Mouse (Mus musculus) forebrain, embryonic 12.5 days (tissue): Measurements from ENCODE around the gene Col8a2. TPM values are rescaled to one million over a fixed set of nuclear protein-coding genes. Genes with fewer than 3 reads are reported as not detected.

Experiments
- ATAC-seq: fragments of 200-750 bp; cut with Nextera tagmentation; 2 replicates; pipeline ENCODE4 v1.8.0; 2017; ENCODE audit warnings: moderate TSS enrichment; ENCODE audit not compliant: low FRiP score
- H3K27ac ChIP-seq: fragments of 300-500 bp; sonication (generic); 2 replicates; pipeline ENCODE4 v1.5.1; 2016; ENCODE audit warnings: mild to moderate bottlenecking
- H3K27me3 ChIP-seq: fragments of 300-500 bp; sonication (generic); 2 replicates; pipeline ENCODE4 v1.6.1; 2016; ENCODE audit warnings: mild to moderate bottlenecking
- H3K36me3 ChIP-seq: fragments of 300-500 bp; sonication (generic); replicated peaks from 2 replicates; pipeline ENCODE4 v1.6.1; 2016; ENCODE audit warnings: mild to moderate bottlenecking
- H3K4me1 ChIP-seq: fragments of 300-500 bp; sonication (generic); 2 replicates; pipeline ENCODE4 v1.6.1; 2016
- H3K4me2 ChIP-seq: fragments of 300-500 bp; sonication (generic); 2 replicates; pipeline ENCODE4 v1.6.1; 2016; ENCODE audit warnings: mild to moderate bottlenecking, moderate library complexity
- H3K4me3 ChIP-seq: fragments of 300-500 bp; sonication (generic); replicated peaks from 2 replicates; pipeline ENCODE4 v1.5.1; 2016; ENCODE audit warnings: mild to moderate bottlenecking
- H3K9ac ChIP-seq: fragments of 300-500 bp; sonication (generic); 2 replicates; pipeline ENCODE4 v1.6.1; 2016; ENCODE audit warnings: mild to moderate bottlenecking
- H3K9me3 ChIP-seq: fragments of 300-500 bp; sonication (generic); 2 replicates; pipeline ENCODE4 v1.6.1; 2016
- WGBS: fragments of 180-500 bp; shearing (Covaris S2); methylation state at CpG from one replicate; pipeline ENCODE4 v1.1.7; 2016; 5-methylcytosine and 5-hydroxymethylcytosine counted together
- polyA plus RNA-seq: library from polyadenylated mRNA; unstranded; fragments of >200 nt; fragmentation: Nextera tagmentation; extraction: Ambion mirVana; gene quantifications from 2 replicates; pipeline ENCODE4 v1.2.1, GENCODE M21; 2016

The Col8a2 gene
- polyA plus RNA-seq, 1 experiment from 2014 or later = 22.6 TPM

DNA sequence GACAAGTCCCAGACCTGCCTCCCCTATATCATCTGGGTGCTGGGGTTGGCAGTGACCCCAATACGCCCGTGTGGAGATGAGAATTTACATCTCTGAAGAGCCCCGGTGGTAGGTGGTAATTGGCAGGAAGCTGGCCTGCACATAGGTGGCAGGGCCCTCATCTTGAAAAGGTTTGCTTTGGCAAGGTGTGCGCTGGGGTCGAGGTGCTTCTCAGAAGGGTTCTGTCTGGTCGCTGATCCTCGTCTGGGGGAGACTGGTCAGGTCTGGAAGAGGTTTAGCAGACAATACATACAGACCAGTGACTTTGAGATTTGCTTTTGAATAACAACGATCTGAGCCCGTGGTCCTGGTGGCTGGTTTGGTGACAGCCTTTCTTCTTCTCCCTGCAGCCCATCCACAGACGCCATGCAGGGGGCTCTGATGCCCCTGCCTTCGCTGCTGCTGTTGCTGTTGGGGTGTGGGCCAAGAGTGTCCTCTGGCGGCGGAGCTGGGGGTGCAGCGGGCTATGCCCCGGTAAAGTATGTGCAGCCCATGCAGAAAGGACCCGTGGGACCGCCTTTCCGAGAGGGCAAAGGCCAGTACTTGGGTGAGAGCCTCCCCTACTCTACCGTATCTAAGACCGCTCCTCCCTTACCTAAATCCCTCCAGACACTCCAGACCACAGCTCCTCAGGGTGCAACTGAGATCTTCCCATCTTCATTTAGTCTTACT is 22.8 kb downstream of the Col8a2 start:
- peak overlapping the region; percentile 25 for H3K4me3 ChIP-seq
- no peak overlapping the region for H3K27ac ChIP-seq
- ATAC-seq = peak; percentile 64
- H3K9ac ChIP-seq = no peak overlapping the region; the same call in 1 of the 2 replicates
- peaks cover 8% of the 10 kb centered on the region for H3K4me1 ChIP-seq
- H3K9me3 ChIP-seq = peaks cover 4% of the 10 kb centered on the region
- WGBS = 14% methylated on average over 20 of the region's 20 CpGs
- H3K4me2 ChIP-seq = peak overlapping the region; percentile 46
- H3K36me3 ChIP-seq = no peaks in the 10 kb centered on the region
- peaks cover 12% of the 10 kb centered on the region for H3K27me3 ChIP-seq

DNA sequence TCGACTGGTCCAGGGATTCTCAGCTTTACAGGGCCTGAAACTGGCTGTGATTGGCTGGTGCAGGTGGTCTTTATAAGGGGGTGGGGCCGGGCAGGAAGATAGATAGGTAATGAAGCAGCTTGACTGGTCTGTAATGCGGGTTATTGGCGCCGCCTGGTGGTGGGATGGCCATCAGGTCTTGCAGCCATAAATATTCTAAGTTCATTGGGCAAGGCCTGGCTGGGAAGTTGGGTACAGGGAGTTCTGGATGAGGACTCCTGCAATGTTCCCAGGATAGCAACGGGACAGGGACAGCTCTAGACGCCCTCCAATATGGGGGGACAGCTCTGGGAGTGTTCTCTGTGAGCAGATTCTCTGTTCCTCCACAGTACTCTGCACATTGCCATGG is 23.3 kb downstream of the Col8a2 start:
- H3K27me3 ChIP-seq = peaks cover 11% of the 10 kb centered on the region
- H3K9ac ChIP-seq = no peak overlapping the region
- peak overlapping the region; percentile 46 for H3K4me2 ChIP-seq
- peak overlapping the region; percentile 25 for H3K4me3 ChIP-seq
- H3K9me3 ChIP-seq = peaks cover 4% of the 10 kb centered on the region
- H3K36me3 ChIP-seq = peaks cover under 1% of the 10 kb centered on the region
- 0% methylated on average over 7 of the region's 7 CpGs for WGBS
- H3K27ac ChIP-seq = no peak overlapping the region
- peaks cover 8% of the 10 kb centered on the region for H3K4me1 ChIP-seq
- peak; percentile 85 for ATAC-seq

DNA sequence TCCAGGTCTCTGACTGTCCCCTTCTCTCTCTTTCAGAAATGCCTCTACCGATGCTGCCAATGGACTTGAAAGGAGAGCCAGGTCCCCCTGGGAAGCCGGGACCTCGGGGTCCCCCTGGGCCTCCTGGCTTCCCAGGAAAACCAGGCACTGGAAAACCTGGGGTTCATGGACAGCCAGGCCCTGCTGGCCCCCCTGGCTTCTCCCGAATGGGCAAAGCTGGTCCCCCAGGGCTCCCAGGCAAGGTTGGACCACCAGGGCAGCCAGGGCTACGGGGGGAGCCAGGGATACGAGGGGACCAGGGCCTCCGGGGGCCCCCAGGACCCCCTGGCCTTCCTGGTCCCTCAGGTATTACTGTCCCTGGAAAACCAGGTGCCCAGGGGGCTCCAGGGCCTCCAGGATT is 23.8 kb downstream of the Col8a2 start:
- Histone ChIP-seq H3K4me3 (no peak overlapping the region), H3K27ac (no peak overlapping the region), H3K9ac (no peak overlapping the region), H3K4me1 (peaks cover 8% of the 10 kb centered on the region), H3K27me3 (peaks cover 11% of the 10 kb centered on the region), H3K36me3 (peaks cover 5% of the 10 kb centered on the region), H3K9me3 (peaks cover 4% of the 10 kb centered on the region), H3K4me2 (no peak overlapping the region)
- no peak for ATAC-seq
- 70% methylated on average over 7 of the region's 7 CpGs for WGBS

DNA sequence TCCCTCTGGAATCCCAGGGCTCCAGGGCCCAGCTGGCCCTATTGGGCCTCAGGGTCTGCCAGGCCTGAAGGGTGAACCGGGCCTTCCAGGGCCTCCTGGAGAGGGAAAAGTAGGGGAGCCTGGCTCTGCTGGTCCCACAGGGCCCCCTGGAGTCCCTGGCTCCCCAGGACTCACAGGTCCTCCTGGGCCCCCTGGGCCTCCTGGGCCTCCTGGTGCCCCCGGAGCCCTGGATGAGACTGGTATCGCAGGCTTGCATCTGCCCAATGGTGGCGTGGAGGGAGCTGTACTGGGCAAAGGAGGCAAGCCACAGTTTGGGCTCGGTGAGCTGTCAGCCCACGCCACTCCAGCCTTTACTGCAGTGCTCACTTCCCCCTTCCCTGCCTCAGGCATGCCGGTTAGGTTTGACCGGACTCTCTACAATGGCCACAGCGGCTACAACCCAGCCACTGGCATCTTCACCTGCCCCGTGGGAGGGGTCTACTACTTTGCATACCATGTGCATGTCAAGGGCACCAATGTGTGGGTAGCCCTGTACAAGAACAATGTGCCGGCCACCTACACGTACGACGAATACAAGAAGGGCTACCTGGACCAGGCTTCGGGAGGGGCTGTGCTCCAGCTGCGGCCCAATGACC is 25.1 kb downstream of the Col8a2 start:
- Histone ChIP-seq H3K9ac (no peak overlapping the region), H3K9me3 (no peaks in the 10 kb centered on the region), H3K27ac (no peak overlapping the region), H3K36me3 (peaks cover 18% of the 10 kb centered on the region), H3K4me1 (peaks cover 8% of the 10 kb centered on the region), H3K27me3 (peaks cover 11% of the 10 kb centered on the region), H3K4me2 (no peak overlapping the region), H3K4me3 (no peak overlapping the region)
- 89% methylated on average over 16 of the region's 16 CpGs for WGBS
- ATAC-seq = no peak

DNA sequence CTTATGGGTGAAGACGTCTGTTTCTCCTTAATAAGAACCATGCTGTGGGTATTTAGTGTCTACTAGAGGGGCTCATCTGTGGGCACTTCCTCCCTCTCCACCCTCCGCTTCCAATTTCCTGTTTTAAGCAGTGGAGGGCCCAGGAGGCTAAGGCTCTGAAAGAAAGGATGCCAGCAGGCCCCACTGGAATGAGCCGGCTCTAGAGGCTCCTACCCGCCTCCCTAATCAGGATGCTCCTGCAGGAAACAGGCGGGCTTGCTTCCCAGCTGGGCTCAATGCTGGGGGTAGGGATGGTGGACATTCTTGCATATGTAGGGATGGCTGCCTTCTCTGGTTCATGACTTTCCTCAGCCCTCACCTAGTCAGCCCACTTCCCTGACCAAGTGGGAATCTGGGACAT is 26.6 kb downstream of the Col8a2 start:
- Histone ChIP-seq H3K4me2 (no peak overlapping the region), H3K27me3 (peaks cover 11% of the 10 kb centered on the region), H3K9me3 (no peaks in the 10 kb centered on the region), H3K4me3 (no peak overlapping the region), H3K4me1 (peaks cover 8% of the 10 kb centered on the region), H3K27ac (no peak overlapping the region), H3K36me3 (peaks cover 33% of the 10 kb centered on the region), H3K9ac (no peak overlapping the region)
- no peak for ATAC-seq
- 40% methylated on average over 5 of the region's 5 CpGs for WGBS

DNA sequence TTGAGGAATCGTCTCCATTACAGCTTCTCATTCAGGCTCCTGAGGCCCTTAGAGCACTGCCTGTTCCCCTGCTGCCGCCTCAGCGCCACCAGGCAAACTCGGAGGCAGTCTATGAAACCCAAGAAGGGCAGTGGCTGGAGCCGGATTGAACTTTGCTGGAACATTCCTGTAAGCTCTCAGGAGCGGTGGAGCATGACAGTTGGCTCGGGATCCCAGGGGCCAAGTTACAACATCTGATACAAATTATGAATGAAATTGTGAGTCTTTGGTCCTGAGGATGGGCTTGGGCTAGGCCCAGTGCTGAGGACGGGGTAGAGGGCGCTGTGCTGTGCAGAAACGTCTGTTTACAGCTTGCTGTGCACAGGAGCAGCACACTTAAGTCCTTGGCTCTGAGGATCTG is 27.8 kb downstream of the Col8a2 start:
- H3K9me3 ChIP-seq = no peaks in the 10 kb centered on the region
- no peak overlapping the region for H3K4me3 ChIP-seq
- H3K36me3 ChIP-seq = peaks cover 37% of the 10 kb centered on the region
- H3K27ac ChIP-seq = 0 out of 2 replicates have a peak overlapping the region, but pooled peaks have one; percentile 36
- no peak for ATAC-seq
- WGBS = 67% methylated on average over 10 of the region's 10 CpGs
- H3K27me3 ChIP-seq = peaks cover 3% of the 10 kb centered on the region
- no peak overlapping the region for H3K9ac ChIP-seq
- H3K4me2 ChIP-seq = no peak overlapping the region
- H3K4me1 ChIP-seq = peaks cover 4% of the 10 kb centered on the region

DNA sequence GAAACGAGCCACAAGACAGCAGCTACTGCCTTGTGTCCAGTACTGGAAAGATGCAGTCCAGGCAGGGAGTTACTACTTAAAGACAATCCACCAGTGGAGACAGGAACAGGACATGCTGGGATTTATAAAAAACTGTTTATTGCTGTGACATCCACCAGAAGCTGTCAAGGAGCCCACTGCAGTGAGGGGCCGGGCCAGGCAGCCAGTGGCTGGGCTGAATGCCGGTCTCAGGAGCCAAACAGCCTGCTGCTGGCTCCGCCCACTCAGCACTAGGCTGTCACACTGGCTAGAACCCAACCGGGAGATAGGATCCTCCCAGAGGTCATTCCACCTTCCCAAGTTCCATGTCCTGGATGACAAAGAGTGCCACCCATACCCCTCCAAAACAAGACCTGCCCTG is 29.3 kb downstream of the Col8a2 start:
- no peak overlapping the region for H3K27ac ChIP-seq
- peaks cover 13% of the 10 kb centered on the region for H3K4me1 ChIP-seq
- no peaks in the 10 kb centered on the region for H3K9me3 ChIP-seq
- H3K36me3 ChIP-seq = peaks cover 37% of the 10 kb centered on the region
- no peak for ATAC-seq
- 55% methylated on average over 5 of the region's 5 CpGs for WGBS
- H3K4me3 ChIP-seq = no peak overlapping the region
- no peak overlapping the region for H3K4me2 ChIP-seq
- H3K9ac ChIP-seq = no peak overlapping the region
- no peaks in the 10 kb centered on the region for H3K27me3 ChIP-seq

DNA sequence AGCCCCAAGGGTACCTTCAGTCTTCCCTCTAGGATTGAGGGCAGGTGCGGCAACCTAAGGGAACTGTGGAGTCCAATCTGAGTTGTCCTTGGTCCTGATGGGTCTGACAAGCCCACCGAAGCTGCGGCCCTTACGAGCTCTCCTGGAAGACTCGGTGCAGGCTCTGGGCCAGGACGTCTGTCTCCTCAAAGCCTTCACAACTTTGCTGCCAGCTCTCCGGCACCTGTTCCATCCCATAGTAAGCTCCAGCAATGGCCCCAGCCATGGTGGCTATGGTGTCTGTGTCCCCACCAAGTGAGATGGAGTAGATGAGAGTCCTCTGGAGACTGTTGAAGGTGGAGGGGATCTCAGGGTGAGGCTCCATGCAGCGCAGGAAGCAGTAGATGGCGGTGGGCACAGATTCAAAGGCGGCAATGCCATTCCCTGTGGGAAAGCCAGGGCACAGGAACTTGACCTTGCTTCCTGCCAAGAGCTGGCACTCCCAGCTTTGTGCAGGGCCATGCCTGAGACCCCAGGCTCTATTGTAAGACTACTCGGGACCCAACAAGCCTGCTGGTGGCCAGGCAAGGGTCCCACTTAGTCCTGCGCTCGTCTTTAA is 29.9 kb downstream of the Col8a2 start:
- 90% methylated on average over 13 of the region's 13 CpGs for WGBS
- ATAC-seq = no peak
- H3K27me3 ChIP-seq = no peaks in the 10 kb centered on the region
- no peak overlapping the region for H3K4me3 ChIP-seq
- H3K36me3 ChIP-seq = peaks cover 37% of the 10 kb centered on the region
- no peak overlapping the region for H3K27ac ChIP-seq
- no peak overlapping the region for H3K9ac ChIP-seq
- H3K9me3 ChIP-seq = no peaks in the 10 kb centered on the region
- H3K4me2 ChIP-seq = no peak overlapping the region
- peaks cover 14% of the 10 kb centered on the region for H3K4me1 ChIP-seq

DNA sequence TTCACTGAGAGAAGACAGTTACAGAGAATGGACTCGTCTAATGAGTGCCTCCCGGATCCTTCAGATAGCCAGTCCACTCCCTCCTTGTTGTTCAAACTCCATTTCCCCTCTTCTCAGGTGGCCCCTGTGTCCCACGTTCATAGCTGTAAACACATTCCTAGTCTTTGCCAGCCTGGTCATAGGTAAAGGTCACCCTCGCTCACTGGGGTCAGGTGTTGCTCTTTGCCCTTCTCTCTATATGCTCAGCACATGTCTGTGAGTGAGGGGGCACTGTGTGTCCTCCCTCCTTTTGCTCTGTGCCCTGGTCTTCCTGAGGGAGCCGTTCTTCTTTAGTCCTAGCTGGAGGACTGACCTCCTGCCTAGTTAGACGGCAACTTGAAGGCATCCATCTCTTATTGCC is 33.2 kb downstream of the Col8a2 start:
- no peak overlapping the region for H3K9ac ChIP-seq
- no peaks in the 10 kb centered on the region for H3K9me3 ChIP-seq
- no peak overlapping the region for H3K4me3 ChIP-seq
- H3K27me3 ChIP-seq = peaks cover 27% of the 10 kb centered on the region
- peaks cover 37% of the 10 kb centered on the region for H3K36me3 ChIP-seq
- WGBS = 92% methylated on average over 6 of the region's 6 CpGs
- peaks cover 14% of the 10 kb centered on the region for H3K4me1 ChIP-seq
- no peak overlapping the region for H3K4me2 ChIP-seq
- H3K27ac ChIP-seq = no peak overlapping the region
- no peak for ATAC-seq

DNA sequence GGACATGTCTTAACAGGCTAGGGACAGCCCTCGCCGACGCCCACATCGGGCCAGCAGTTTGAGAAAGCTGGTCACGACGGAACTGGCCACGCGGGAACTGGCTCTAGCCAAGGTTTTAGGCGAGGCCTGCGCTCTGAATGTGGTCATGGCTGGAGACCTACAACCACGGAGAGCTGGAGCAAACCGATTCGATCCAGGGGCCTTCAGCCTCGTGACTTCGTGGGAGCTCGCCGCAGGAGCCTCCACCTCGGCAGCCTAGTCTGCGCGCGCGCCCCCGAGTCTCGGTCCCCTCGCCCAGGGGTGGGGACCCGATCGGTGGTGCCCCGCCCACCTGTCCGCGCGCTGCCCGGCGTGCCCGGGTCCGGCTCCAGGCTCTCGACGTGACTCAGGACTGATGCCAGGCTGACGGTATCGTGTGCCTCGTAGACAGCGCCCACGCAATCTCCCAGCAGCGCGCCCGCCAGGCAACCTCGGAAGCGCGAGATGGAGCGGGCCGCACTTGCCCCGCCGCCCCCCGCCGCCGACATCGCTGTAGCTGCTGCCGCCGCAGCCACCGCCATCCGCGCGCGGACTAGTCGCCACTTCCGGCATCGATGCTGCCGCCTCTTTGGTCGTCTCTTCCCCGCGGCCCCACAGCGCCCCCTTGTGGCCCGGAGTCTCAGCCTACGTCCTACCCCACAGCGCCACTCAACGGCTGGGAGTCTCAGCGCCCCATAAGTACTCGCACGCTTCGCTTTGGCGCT is 34.7 kb downstream of the Col8a2 start, which contains the start of gene Adprhl2:
Gene Adprhl2, minus strand, starts transcription at position 593 of the 743 bp plus-strand sequence.
- Histone ChIP-seq H3K4me3 (peak within 1 kb of the TSS; percentile 87), H3K9me3 (no peaks in the 10 kb centered on the region), H3K27me3 (peaks cover 35% of the 10 kb centered on the region), H3K4me1 (peaks cover 14% of the 10 kb centered on the region), H3K36me3 (peaks cover 23% of the 10 kb centered on the region), H3K9ac (peak within 1 kb of the TSS; percentile 85), H3K4me2 (peak within 1 kb of the TSS; percentile 94), H3K27ac (peak within 1 kb of the TSS; percentile 80)
- WGBS = under 1% methylated on average over 73 of the region's 80 CpGs
- ATAC-seq = peak; percentile 89

DNA sequence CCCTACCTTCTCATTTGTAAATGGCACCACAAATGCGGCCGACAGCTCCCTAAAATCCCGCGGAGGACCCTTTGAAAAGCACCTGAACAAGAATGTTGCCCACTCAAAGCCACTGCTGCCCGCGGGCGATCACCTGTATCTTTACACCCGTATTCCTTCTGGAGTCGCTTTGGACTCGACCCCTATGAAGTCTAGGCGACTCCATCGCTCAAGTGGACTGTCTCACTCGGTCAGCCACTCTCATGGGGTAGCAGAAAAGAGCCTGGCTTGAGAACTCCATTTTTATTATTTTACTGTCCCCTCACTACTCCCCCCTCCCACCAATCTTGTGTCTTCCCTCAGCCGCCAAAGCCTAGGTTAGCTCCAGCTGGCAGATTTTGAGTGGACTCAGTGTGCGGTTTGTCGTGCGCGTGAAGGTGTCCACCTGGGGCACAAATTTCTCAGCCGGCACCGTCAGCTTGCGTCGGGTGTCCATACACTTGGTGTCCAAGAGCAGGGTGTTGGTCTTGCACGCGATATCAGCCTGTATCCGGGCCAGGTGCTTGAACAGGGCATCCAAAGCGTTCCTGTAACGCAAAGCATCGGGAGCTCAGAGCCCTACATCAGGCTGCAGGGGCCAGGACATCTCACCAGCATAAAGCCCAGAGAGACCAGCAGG is 35.4 kb downstream of the Col8a2 start:
- no peak overlapping the region for H3K9ac ChIP-seq
- H3K36me3 ChIP-seq = peaks cover 16% of the 10 kb centered on the region
- H3K4me1 ChIP-seq = peaks cover 14% of the 10 kb centered on the region
- H3K9me3 ChIP-seq = no peaks in the 10 kb centered on the region
- peak; percentile 71 for ATAC-seq
- H3K4me3 ChIP-seq = peak overlapping the region; percentile 87
- H3K4me2 ChIP-seq = peak overlapping the region; percentile 94
- WGBS = 57% methylated on average over 28 of the region's 28 CpGs
- H3K27me3 ChIP-seq = peaks cover 35% of the 10 kb centered on the region
- no peak overlapping the region for H3K27ac ChIP-seq

DNA sequence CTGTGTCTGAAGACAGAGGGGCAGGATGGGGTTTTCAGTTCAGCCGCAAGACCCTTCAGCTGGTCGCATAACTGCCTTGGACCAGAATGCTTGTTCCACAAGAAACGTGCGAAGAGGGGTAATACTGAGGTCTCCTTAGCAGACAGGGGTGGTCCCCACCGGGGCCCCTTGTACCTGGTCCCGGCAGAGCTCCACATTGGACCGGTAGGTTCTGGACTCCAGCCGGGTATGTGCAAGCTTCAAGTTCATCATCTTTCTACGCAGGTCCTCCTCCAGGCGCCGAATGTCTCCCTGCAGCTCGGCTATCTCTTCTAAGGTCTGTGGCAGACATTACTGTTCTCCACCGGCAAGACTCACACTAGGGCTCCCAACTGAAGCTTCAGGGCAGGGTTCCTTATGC is 36.1 kb downstream of the Col8a2 start:
- 95% methylated on average over 13 of the region's 13 CpGs for WGBS
- no peaks in the 10 kb centered on the region for H3K9me3 ChIP-seq
- peaks cover 14% of the 10 kb centered on the region for H3K4me1 ChIP-seq
- no peak overlapping the region for H3K4me2 ChIP-seq
- no peak overlapping the region for H3K4me3 ChIP-seq
- no peak overlapping the region for H3K9ac ChIP-seq
- ATAC-seq = no peak
- H3K27ac ChIP-seq = no peak overlapping the region
- peaks cover 9% of the 10 kb centered on the region for H3K36me3 ChIP-seq
- peaks cover 35% of the 10 kb centered on the region for H3K27me3 ChIP-seq
